21 mouse cellular contexts compared by ENCODE assay signal in the genomic region with DNA sequence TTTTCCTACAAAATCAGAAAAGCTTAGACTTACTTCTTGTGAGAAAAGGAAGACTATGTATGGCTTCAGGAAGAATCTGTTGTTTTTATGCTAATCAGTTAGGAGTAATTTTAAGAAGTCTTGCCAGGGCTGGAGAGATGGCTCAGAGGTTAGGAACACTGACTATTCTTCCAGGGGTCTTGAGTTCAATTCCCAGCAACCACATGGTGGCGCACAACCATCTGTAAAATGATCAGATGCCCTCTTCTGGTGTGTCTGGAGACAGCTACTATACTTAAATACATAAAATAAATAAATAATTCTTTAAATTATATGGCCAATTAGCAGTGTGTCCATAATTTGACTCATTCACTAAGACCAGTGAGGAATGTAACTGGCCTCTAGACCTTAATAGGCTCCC. TPM values are rescaled to one million over a fixed set of nuclear protein-coding genes. Genes with fewer than 3 reads are reported as not detected.
"Had no signal": no experiment of that assay in that cellular context is flagged by ENCODE, and none has a peak within 500 bp of the region (broad histone marks: within the 10 kb centered on the region; RNA-seq: fewer than 3 reads in every experiment).

No protein-coding gene starts in this region.

- H3K4me2 ChIP-seq: limb, embryonic 15.5 days; liver, embryonic 15.5 days; lung, embryonic 15.5 days; neural tube, embryonic 13.5 days; stomach, embryonic 15.5 days had no signal

- H3K27ac ChIP-seq: left cerebral cortex, adult 2 months; limb, embryonic 15.5 days; liver, embryonic 15.5 days; lung, embryonic 15.5 days; midbrain, embryonic 10.5 days; neural tube, embryonic 13.5 days; stomach, embryonic 15.5 days had no signal

- H3K27me3 ChIP-seq: limb, embryonic 15.5 days; liver, embryonic 15.5 days; lung, embryonic 15.5 days; neural tube, embryonic 13.5 days; stomach, embryonic 15.5 days had no signal

- H3K36me3 ChIP-seq: limb, embryonic 15.5 days; liver, embryonic 15.5 days; lung, embryonic 15.5 days; midbrain, embryonic 10.5 days; neural tube, embryonic 13.5 days; stomach, embryonic 15.5 days had no signal

- H3K9me3 ChIP-seq: limb, embryonic 15.5 days; liver, embryonic 15.5 days; lung, embryonic 15.5 days; midbrain, embryonic 10.5 days; neural tube, embryonic 13.5 days; stomach, embryonic 15.5 days had no signal

- ATAC-seq: inflammation-experienced regulatory T-cells, adult 6 months; intestine, postnatal 0 days had no signal

- H3K4me3 ChIP-seq: left cerebral cortex, adult 2 months; limb, embryonic 15.5 days; liver, embryonic 15.5 days; lung, embryonic 15.5 days; midbrain, embryonic 10.5 days; neural tube, embryonic 13.5 days; stomach, embryonic 15.5 days had no signal

- H3K4me1 ChIP-seq: limb, embryonic 15.5 days; liver, embryonic 15.5 days; lung, embryonic 15.5 days; midbrain, embryonic 10.5 days; neural tube, embryonic 13.5 days; stomach, embryonic 15.5 days had no signal

- DNase-seq: kidney, adult 9 months; kidney, postnatal 10 days; kidney, postnatal 4 days; lung, postnatal 36 days; midbrain, embryonic 14.5 days; right cerebral cortex, postnatal 14 days; thymus, postnatal 4 days had no signal

- H3K9ac ChIP-seq: limb, embryonic 15.5 days; liver, embryonic 15.5 days; lung, embryonic 15.5 days; neural tube, embryonic 13.5 days; stomach, embryonic 15.5 days had no signal

RNA-seq across cellular contexts. Expression of a gene that starts 14.9 kb away (rescaled TPM):
- total RNA-seq: layer of hippocampus, postnatal 25 days; left cerebral cortex, adult 2 months; left cerebral cortex, postnatal 25 days; megakaryocyte, adult 5-6 weeks had no signal
- polyA plus RNA-seq: intestine, postnatal 0 days; limb, embryonic 11.5 days; limb, embryonic 15.5 days; liver, embryonic 15.5 days; lung, embryonic 15.5 days; midbrain, embryonic 10.5 days; midbrain, embryonic 14.5 days; neural tube, embryonic 13.5 days; stomach, embryonic 15.5 days; thymus, postnatal 0 days had no signal

RNA-seq across cellular contexts. Expression of a gene that starts 44.5 kb away (rescaled TPM):
- polyA plus RNA-seq: lung, embryonic 15.5 days; midbrain, embryonic 10.5 days; neural tube, embryonic 13.5 days had no signal
